Mouse (Mus musculus) limb, embryonic 11.5 days (tissue): ENCODE results near the gene 0610012G03Rik. TPM values are rescaled to one million over a fixed set of nuclear protein-coding genes. Genes with fewer than 3 reads are reported as not detected.
A peak's percentile ranks its signal among the peaks of the same experiment; 100 is the strongest.

Experiments
- ATAC-seq: fragments of 200-750 bp; cut with Nextera tagmentation; 2 replicates; pipeline ENCODE4 v1.8.0; 2017; ENCODE audit warnings: low read depth; ENCODE audit not compliant: insufficient number of reproducible peaks, low FRiP score, low TSS enrichment
- DNase-seq: peaks from one replicate; pipeline ENCODE4 v3.0.0-alpha.2; 2015; ENCODE audit warnings: low spot score
- H3K27ac ChIP-seq: fragments of 300-500 bp; sonication (generic); replicated peaks from 2 replicates; pipeline ENCODE4 v1.5.1; 2014; ENCODE audit warnings: low read depth, mild to moderate bottlenecking, low read length
- H3K27me3 ChIP-seq: fragments of 300-500 bp; sonication (generic); 2 replicates; pipeline ENCODE4 v1.6.1; 2014; ENCODE audit warnings: mild to moderate bottlenecking, low read length, mixed read lengths; ENCODE audit not compliant: control insufficient read depth, insufficient read depth
- H3K36me3 ChIP-seq: fragments of 300-500 bp; sonication (generic); 2 replicates; pipeline ENCODE4 v1.6.1; 2014; ENCODE audit warnings: mild to moderate bottlenecking, low read length, moderate library complexity, mixed read lengths; ENCODE audit not compliant: control insufficient read depth, insufficient read depth
- H3K4me1 ChIP-seq: fragments of 300-500 bp; sonication (generic); 2 replicates; pipeline ENCODE4 v1.6.1; 2014; ENCODE audit warnings: low read length, mixed read lengths; ENCODE audit not compliant: control insufficient read depth, insufficient read depth
- H3K4me2 ChIP-seq: fragments of 300-500 bp; sonication (generic); 2 replicates; pipeline ENCODE4 v1.6.1; 2014; ENCODE audit warnings: low read depth, mild to moderate bottlenecking, moderate library complexity; ENCODE audit not compliant: severe bottlenecking
- H3K4me3 ChIP-seq: fragments of 300-500 bp; sonication (generic); 2 replicates; pipeline ENCODE4 v1.5.1; 2014; ENCODE audit warnings: low read depth, low read length
- H3K9ac ChIP-seq: fragments of 300-500 bp; sonication (generic); 2 replicates; pipeline ENCODE4 v1.6.1; 2014; ENCODE audit warnings: mild to moderate bottlenecking, low read length
- H3K9me3 ChIP-seq: fragments of 300-500 bp; sonication (generic); 2 replicates; pipeline ENCODE4 v1.6.1; 2016; ENCODE audit warnings: low read length; ENCODE audit not compliant: control insufficient read depth
- WGBS: fragments of 180-500 bp; shearing (Covaris S2); extraction: QIAGEN DNeasy Blood & Tissue Kit; methylation state at CpG from one replicate; pipeline ENCODE4 v1.1.7; 2014; 5-methylcytosine and 5-hydroxymethylcytosine counted together
- polyA plus RNA-seq: library from polyadenylated mRNA; unstranded; fragments of >200 nt; fragmentation: Nextera tagmentation; extraction: Ambion mirVana; gene quantifications from 2 replicates; pipeline ENCODE4 v1.2.1, GENCODE M21; 2014

0610012G03Rik gene
- polyA plus RNA-seq, 1 experiment from 2014 or later = 88.9 TPM

GRCm38 (mm10) chr16:31936568-31936967 lies 11.7 kb downstream of the 0610012G03Rik start:
- Histone ChIP-seq H3K4me1 (0 out of 2 replicates have a peak, but pooled peaks cover 7% of the 10 kb centered on the region), H3K27me3 (peaks cover 37% of the 10 kb centered on the region), H3K9me3 (no peaks in the 10 kb centered on the region), H3K27ac (no peak overlapping the region), H3K4me3 (no peak overlapping the region), H3K9ac (no peak overlapping the region), H3K36me3 (no peaks in the 10 kb centered on the region), H3K4me2 (no peak overlapping the region)
- no peak for DNase-seq
- no peak for ATAC-seq
- WGBS = 80% methylated on average over 4 of the region's 4 CpGs

DNA sequence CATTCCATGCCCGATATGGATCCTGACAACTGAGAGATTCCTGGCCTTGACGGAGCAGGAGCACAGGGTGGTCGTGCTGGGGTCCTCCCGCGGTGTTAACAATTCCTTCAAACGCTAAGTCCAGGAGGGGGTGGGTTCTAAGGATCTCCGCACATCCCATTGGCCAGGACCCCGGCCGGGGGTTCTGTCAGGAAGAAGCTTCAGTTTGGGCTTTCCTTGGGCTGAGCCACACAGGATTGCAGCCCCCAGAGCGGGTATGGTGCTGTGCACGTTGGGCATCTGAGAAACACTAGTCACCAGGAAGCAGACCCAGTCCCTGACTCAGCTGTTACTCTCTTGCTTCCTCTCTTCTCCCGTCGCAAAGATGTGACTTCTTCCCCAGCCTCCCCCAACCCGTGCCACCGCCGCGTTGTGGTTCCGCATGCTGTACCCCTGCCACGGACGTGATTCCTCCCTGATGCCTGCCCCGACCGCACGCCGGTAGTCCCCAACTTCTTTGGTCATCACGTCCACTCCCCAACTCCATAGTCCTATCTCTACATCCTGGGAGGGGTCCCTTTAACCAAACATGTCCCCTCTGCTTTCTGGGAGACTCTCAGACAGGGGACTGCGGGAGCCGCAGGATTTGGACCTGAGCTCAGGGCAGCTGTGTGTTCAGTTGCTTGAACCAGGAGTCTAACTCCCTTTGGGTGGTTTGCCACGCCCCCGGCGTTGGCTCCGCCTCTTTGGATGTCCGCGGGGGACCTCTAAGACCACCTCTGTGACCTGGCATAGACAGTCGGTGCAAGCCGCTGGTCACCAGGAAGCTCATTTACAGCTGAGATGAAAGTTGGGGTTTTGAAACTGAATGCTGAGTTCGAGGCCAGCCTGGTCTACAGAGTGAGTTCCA lies 13.0 kb downstream of the 0610012G03Rik start:
- H3K9ac ChIP-seq = no peak overlapping the region; the same call in 1 of the 2 replicates
- 5% methylated on average over 36 of the region's 36 CpGs for WGBS
- peak; percentile 47 for DNase-seq

GRCm38 (mm10) chr16:31934550-31935010 lies 13.7 kb downstream of the 0610012G03Rik start:
- no peaks in the 10 kb centered on the region for H3K9me3 ChIP-seq
- 21% methylated on average over 13 of the region's 13 CpGs for WGBS

More for the DNA sequence above, 13.0 kb downstream of the 0610012G03Rik start:
- Histone ChIP-seq H3K36me3 (no peaks in the 10 kb centered on the region), H3K4me1 (0 out of 2 replicates have a peak, but pooled peaks cover 7% of the 10 kb centered on the region), H3K4me3 (peak overlapping the region; percentile 22; the same call in 1 of the 2 replicates), H3K9me3 (no peaks in the 10 kb centered on the region), H3K4me2 (peak overlapping the region; percentile 39), H3K27me3 (peaks cover 37% of the 10 kb centered on the region), H3K27ac (no peak overlapping the region)
- no peak for ATAC-seq

GRCm38 (mm10) chr16:31933751-31934549 lies 14.3 kb downstream of the 0610012G03Rik start, which contains the start of gene Pigz:
Gene Pigz, plus strand, starts transcription at chr16:31933851.
- WGBS = 10% methylated on average over 42 of the region's 42 CpGs
- Histone ChIP-seq H3K27ac (no peak within 1 kb of the TSS), H3K4me3 (peak within 1 kb of the TSS; percentile 42), H3K36me3 (no peaks in the 10 kb centered on the region), H3K9ac (peak within 1 kb of the TSS; percentile 54), H3K27me3 (peaks cover 37% of the 10 kb centered on the region), H3K4me1 (0 out of 2 replicates have a peak, but pooled peaks cover 7% of the 10 kb centered on the region), H3K4me2 (peak within 1 kb of the TSS; percentile 78), H3K9me3 (no peaks in the 10 kb centered on the region)
- DNase-seq = peak; percentile 50
- no peak for ATAC-seq

More at GRCm38 (mm10) chr16:31934550-31935010, 13.7 kb downstream of the 0610012G03Rik start:
- Histone ChIP-seq H3K4me2 (no peak overlapping the region; the same call in 1 of the 2 replicates), H3K27me3 (peaks cover 37% of the 10 kb centered on the region), H3K36me3 (no peaks in the 10 kb centered on the region), H3K27ac (no peak overlapping the region), H3K4me3 (no peak overlapping the region), H3K4me1 (0 out of 2 replicates have a peak, but pooled peaks cover 7% of the 10 kb centered on the region), H3K9ac (no peak overlapping the region)
- DNase-seq (peak; percentile 34), ATAC-seq (no peak)

DNA sequence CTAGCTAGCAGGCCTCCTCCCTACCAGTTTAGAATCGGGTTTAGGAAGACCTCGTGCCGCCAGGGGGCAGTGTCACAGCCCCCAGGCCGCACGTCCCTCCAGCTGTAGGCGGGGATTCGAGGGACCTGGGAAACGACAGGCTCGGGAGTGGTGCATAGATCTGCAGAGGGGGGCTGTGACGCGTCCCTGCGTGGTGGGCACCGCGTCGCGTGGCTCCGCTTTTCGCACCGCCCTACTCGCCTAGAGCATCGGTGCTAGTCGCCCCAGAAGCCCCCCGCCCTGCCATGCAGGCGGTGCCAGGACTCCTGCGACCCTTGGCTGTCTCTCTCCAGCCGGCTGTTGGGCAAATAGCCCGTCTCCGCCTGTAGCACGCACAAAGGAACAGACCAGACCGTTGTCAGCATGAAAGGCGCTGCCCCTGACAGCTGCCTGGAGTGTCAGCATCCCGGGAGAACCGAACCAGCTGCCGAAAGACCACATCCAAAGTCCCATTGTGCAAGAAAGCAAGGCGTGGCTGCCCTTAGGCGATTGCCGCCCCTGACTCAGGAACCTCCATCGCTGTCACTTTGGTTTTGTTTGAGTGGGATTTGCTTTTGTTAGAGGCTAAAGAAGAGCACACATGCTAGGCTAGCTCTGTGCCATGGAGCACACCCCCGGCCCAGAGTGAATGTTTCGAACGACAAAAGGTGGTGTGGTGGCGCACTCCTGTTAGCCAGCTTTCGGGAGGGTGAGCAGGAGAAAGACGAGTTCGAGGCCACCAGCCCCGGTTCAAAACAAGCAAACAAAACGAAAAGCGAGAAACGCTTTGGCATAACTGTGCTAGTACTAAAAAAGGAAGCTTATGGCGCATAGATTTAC lies 15.2 kb downstream of the 0610012G03Rik start:
- Histone ChIP-seq H3K27ac (no peak overlapping the region), H3K9me3 (no peaks in the 10 kb centered on the region), H3K9ac (peak overlapping the region; percentile 54), H3K36me3 (no peaks in the 10 kb centered on the region), H3K27me3 (peaks cover 37% of the 10 kb centered on the region), H3K4me3 (peak overlapping the region; percentile 42), H3K4me2 (peak overlapping the region; percentile 78), H3K4me1 (0 out of 2 replicates have a peak, but pooled peaks cover 7% of the 10 kb centered on the region)
- 2% methylated on average over 50 of the region's 50 CpGs for WGBS
- ATAC-seq (peak; percentile 85), DNase-seq (peak; percentile 90)

DNA sequence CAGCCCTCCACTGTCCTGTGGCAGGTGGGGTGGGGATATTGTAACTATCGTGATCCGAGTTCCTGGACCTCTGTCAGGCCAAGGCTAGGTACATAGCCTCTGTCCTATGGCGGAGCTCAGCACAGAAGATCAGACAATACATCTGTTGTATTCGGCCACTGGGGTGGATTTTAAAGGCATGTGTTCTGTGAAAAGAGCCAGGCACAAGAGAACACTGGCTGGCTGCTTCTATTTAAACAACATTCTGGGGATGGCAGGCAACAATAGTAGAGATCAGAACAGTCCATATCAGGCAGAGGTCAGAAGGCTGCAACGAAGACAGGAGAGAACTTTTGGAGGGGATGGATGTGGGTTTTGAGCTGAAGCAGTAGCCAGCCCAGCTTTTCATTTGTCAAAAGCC lies 16.0 kb downstream of the 0610012G03Rik start:
- Histone ChIP-seq H3K4me2 (no peak overlapping the region), H3K9ac (no peak overlapping the region), H3K27ac (no peak overlapping the region), H3K27me3 (peaks cover 37% of the 10 kb centered on the region), H3K4me1 (0 out of 2 replicates have a peak, but pooled peaks cover 7% of the 10 kb centered on the region), H3K4me3 (no peak overlapping the region), H3K36me3 (no peaks in the 10 kb centered on the region), H3K9me3 (no peaks in the 10 kb centered on the region)
- ATAC-seq (no peak), DNase-seq (no peak)
- 73% methylated on average over 5 of the region's 5 CpGs for WGBS

DNA sequence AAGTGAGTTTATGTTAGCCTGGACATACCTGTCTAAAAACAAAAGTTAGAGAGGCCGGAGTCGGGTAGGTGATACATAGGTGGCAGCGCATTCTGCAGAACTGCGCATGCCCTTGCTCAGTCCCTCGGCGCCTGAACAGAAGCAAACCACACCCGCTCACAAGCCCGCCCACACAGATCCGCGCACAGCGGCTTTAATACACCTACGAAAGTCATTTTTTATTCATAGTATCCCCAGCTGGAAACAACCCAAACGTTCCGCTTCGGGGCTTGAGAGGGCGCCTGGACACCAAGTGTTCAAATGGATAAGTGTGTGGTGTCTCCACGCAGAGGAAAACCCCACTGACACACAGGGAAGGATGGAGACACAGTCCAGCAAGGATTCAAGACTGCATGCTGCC lies 17.0 kb downstream of the 0610012G03Rik start:
- 60% methylated on average over 17 of the region's 17 CpGs for WGBS
- no peak overlapping the region for H3K4me3 ChIP-seq
- ATAC-seq (no peak), DNase-seq (no peak)
- no peaks in the 10 kb centered on the region for H3K9me3 ChIP-seq
- no peak overlapping the region for H3K4me2 ChIP-seq
- H3K4me1 ChIP-seq = 0 out of 2 replicates have a peak, but pooled peaks cover 7% of the 10 kb centered on the region
- no peak overlapping the region for H3K9ac ChIP-seq
- H3K36me3 ChIP-seq = no peaks in the 10 kb centered on the region
- no peak overlapping the region for H3K27ac ChIP-seq
- peaks cover 34% of the 10 kb centered on the region for H3K27me3 ChIP-seq
